Comparison of ENCODE assay signal across 10 mouse cellular contexts in the genomic region with DNA sequence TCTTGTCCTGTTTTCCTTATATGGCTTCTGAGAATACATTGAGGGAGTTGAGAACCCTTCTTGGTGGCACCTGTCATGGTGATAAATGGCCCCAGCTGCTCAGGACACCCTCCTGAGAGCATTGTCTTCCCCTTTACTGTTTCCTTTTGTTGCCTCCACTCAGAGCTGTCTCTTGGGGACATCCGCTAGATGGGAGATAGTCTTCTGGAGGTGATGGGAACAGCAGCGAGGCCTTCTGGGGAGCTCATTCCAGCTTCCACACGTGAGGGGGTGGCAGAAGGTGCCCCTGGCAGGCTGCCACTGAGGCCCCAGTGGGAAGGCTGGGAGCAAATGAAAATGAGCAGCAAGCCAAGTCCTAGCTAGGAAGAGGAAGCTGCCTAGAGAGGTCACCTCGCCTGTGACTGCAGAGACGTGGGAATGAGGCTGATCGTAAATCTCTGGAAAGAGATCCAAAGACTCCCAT. TPM values are rescaled to one million over a fixed set of nuclear protein-coding genes. Genes with fewer than 3 reads are reported as not detected.
DNase-seq lines count a peak whose midpoint lies in the region; ATAC-seq lines count a peak whose summit lies in the region.
"Had no signal": no experiment of that assay in that cellular context is flagged by ENCODE, and none has a peak within 500 bp of the region (broad histone marks: within the 10 kb centered on the region; RNA-seq: fewer than 3 reads in every experiment).

No protein-coding gene starts in this region.

- peaks cover 24% of the 10 kb centered on the region; the same call in 1 of the 2 replicates for H3K4me1 ChIP-seq in heart, embryonic 10.5 days

- peaks cover 89% of the 10 kb centered on the region for H3K36me3 ChIP-seq in heart, embryonic 10.5 days

- H3K4me3 ChIP-seq in heart, embryonic 10.5 days = no peak overlapping the region

- H3K27ac ChIP-seq in heart, embryonic 10.5 days = no peak overlapping the region

- no peaks in the 10 kb centered on the region for H3K9me3 ChIP-seq in heart, embryonic 10.5 days

- no peak for ATAC-seq in CD4-positive, CD25-positive, alpha-beta regulatory T cell, adult 4 months
- ATAC-seq in monocyte, adult 5-6 weeks (replicated peaks; ENCODE audit: insufficient number of reproducible peaks, low FRiP score, low TSS enrichment, poor library complexity, severe bottlenecking) = no peak

- DNase-seq in heart, adult 8-10 months (ENCODE audit: low spot score) = peak; percentile 38
- DNase-seq in heart, embryonic 10.5 days (ENCODE audit: low spot score) = no peak
- peak; percentile 81 for DNase-seq in cerebellum, adult 11-12 months
- peak; percentile 56 for DNase-seq in kidney, adult 11 months
- DNase-seq in neural tube, embryonic 10.5 days (ENCODE audit: extremely low spot score, low spot score) = peak; percentile 23
- DNase-seq in urinary bladder, postnatal 10 days (ENCODE audit: low spot score) = no peak
- DNase-seq: retina, postnatal 1 day had no signal

- no peaks in the 10 kb centered on the region for H3K27me3 ChIP-seq in heart, embryonic 10.5 days (ENCODE audit: insufficient read depth, poor library complexity, severe bottlenecking)

- 87% methylated on average over 6 of the region's 6 CpGs for WGBS in heart, embryonic 10.5 days

RNA-seq across cellular contexts. Expression of gene Pqlc2, which starts 27.5 kb away (rescaled TPM):
- 1 to 10 TPM; 5.1 to 6.9 (median 5.5) TPM for total RNA-seq in heart, adult 8-10 months (2022)
- polyA plus RNA-seq in heart, embryonic 10.5 days (2016; fragmentation: Nextera tagmentation; extraction: Ambion mirVana) = 12.7 and 13.9 TPM in 2 replicates
- polyA plus RNA-seq in CD4-positive, CD25-positive, alpha-beta regulatory T cell, adult 4 months (2017; shearing (Covaris generic)) = 10 to 100 TPM; 10.4 to 10.8 TPM
- 6.1 to 12.0 TPM (median 6.4 TPM) in 3 replicates for total RNA-seq in monocyte, adult 5-6 weeks (2017)
- total RNA-seq: hematopoietic stem cell, adult 5-6 weeks had no signal

RNA-seq across cellular contexts. Expression of gene Akr7a5, which starts 27.6 kb away (rescaled TPM):
- total RNA-seq in heart, adult 8-10 months (2022) = 10 to 100 TPM; 51.6 to 59.7 (median 56.5) TPM
- polyA plus RNA-seq in heart, embryonic 10.5 days (2016; fragmentation: Nextera tagmentation; extraction: Ambion mirVana) = 60.1 and 72.5 TPM in 2 replicates
- 1 to 10 TPM; 9.1 TPM for polyA plus RNA-seq in CD4-positive, CD25-positive, alpha-beta regulatory T cell, adult 4 months (2017; shearing (Covaris generic))
- total RNA-seq in monocyte, adult 5-6 weeks (2017) = 3.6 to 7.3 TPM (median 4.8 TPM) in 3 replicates

Comparison
In these comparisons a context has a peak if more than half of its experiments do, and no peak if none do; other contexts are left out.
1. DNase-seq: peak in heart, adult 8-10 months (single experiment), cerebellum, adult 11-12 months (single experiment), kidney, adult 11 months (single experiment) and neural tube, embryonic 10.5 days (single experiment); none in heart, embryonic 10.5 days (single experiment) and urinary bladder, postnatal 10 days (single experiment).